Mouse (Mus musculus) adrenal gland, postnatal 4 days (tissue): Measurements from ENCODE around the gene Psmd4. TPM values are rescaled to one million over a fixed set of nuclear protein-coding genes. Genes with fewer than 3 reads are reported as not detected.
"Not testable (repeated sequence)": the region's sequence is repeated elsewhere in the genome, so short reads cannot be mapped to it uniquely, and the experiment has no call there.

Source experiments
- DNase-seq, 2 experiments: peaks; one replicate each; pipeline ENCODE4 v3.0.0; 2021 to 2022; ENCODE audit warnings: low spot score in 2 of 2, mixed read lengths in 2 of 2
- total RNA-seq, 2 experiments: library from RNA; stranded (reverse); gene quantifications; 2 replicates each; pipeline ENCODE4 v1.2.3; 2021

Gene Psmd4
- total RNA-seq, 2 experiments from 2014 or later: 243 to 263 TPM

- DNase-seq: no peak
Measured at GRCm38 (mm10) chr3:95027057-95027645, 15.3 kb downstream of the Psmd4 start.

- no peak for DNase-seq
Measured at GRCm38 (mm10) chr3:95025202-95025601, 17.2 kb downstream of the Psmd4 start.

- no peak for DNase-seq
Measured at GRCm38 (mm10) chr3:95024551-95024950, 17.9 kb downstream of the Psmd4 start.

DNA sequence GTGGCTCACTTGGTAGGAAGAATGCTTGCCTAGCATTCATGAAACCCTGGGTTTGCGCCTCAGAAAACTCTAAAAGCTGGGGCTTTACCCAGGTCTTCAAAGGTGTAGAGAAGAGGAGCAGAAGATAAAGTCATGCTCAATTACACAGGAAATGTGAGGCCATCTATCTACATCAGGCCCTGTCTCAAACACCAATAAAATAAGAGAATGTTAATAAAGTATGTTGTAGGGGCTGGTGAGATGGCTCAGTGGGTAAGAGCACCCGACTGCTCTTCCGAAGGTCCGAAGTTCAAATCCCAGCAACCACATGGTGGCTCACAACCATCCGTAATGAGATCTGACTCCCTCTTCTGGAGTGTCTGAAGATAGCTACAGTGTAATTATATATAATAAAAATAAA lies 21.5 kb downstream of the Psmd4 start:
- DNase-seq: not testable (repeated sequence)

- no peak for DNase-seq
Measured at GRCm38 (mm10) chr3:95018741-95019140, 23.7 kb downstream of the Psmd4 start.

DNA sequence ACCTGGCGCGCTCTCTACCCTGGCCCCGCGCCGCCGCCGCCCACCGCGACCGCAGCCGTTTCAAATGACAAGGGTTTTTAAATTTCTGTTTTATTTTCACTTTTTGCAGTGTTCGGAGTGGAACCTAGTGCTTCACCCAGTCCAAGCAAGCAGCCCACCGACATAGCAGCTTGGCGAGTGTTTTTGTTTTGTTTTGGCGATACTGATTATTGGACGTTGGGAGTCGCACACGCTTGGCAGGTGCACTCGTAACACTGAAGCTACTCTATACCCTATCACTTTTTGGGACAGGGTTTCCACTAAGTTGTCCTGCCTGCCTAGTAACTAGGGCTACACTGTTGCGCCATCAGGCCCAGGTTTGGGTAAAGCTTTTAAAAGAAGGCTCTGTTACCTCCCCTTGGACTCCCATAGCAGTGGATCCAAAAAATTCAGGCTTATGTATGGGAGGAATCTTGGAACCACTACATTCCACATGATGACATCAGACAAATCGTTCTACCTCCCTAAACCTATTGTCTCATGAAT lies 25.8 kb downstream of the Psmd4 start:
- no peak for DNase-seq

- DNase-seq: peak; percentile 77 to 89
Measured at GRCm38 (mm10) chr3:95015891-95016531, 26.4 kb downstream of the Psmd4 start.

DNA sequence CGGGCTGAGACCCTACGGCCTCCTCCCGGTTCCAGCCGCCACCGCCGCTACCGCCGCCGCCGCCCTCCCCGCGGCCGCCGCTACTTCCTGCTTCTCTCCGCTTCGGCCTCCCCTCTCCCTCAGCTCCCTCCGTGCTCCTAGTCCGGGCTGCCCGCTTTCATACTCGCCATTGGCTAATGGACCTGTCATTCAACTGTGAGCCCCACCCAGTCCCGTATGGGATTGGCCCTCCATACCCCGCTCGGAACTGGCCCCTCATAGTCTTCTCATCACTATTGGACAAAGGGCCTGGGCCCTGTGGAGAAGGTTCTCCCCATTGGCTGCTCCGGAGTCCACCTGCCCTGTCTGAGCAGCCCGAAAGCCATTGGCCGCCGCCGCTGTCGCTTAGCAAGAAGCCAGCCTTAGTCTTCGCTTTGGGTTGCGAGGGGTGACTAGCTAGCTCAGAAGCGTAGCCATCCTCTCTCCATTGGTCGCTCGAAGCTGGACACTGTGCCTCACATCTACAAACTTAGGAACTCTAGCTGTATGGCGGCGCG lies 27.0 kb downstream of the Psmd4 start, which contains the start of gene Zfp687:
TSS of gene Zfp687 (minus strand) at position 112 of the 536 bp plus-strand sequence.
- peak; percentile 92 to 96 for DNase-seq

DNA sequence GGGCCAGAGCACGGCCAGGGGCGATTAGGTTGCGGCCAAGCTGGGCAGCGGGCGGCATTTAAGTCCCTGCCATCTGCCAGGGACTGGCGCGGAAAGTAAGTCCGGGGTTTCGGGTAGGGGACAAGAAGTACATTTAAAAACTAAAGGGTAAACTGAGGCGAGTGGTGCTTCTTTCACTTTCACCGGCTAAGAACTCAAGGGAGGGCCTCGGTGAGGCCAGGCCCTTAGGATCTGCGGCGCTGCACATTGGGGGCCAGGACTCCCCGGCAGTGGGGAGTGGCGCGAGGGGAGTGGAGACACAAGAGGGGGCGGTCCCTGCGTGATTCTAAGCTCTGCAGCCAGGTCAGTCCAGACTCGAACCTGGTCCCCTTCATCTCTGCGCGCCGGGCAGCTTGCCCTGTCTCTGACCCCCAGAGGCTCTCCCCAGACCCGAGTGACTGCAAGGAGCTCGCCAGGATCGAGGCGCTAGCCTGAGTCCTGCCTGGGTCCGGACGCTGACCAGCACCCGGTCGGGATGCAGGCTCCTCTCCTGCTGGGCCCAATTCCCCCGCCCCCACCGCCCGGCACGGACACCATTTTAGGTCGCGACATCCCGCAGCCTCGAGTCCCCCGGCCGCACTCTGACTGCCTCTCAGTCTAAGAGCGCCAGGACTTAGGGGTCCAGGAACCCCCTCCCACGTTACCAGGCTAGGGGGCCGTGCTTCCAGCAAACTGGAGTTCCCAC lies 27.8 kb downstream of the Psmd4 start:
- peak in 1 of 2 experiments; percentile 43 for DNase-seq

GRCm38 (mm10) chr3:95013699-95014427 lies 28.6 kb downstream of the Psmd4 start:
- no peak for DNase-seq

- no peak for DNase-seq
Measured at GRCm38 (mm10) chr3:95012982-95013381, 29.4 kb downstream of the Psmd4 start.

DNA sequence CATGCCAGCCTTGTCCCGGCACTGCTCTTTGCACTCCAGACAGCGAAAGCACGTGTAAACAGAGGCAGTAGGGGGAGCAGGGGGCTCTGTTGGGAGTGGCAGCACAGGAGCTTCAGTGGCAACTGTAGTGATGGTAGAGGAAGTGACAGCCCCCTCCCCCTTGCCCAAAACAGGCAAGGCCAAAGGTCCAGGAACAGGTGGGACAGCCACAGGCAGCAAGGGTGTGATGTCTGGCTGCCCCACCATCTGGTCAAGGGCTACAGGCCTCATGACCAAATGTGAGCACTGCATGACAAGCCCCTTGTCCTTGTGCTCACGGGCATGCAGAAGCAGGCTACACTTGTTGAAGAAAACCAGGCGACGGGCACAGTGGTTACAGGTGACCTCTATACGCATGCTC lies 32.0 kb downstream of the Psmd4 start:
- no peak for DNase-seq

- peak in 1 of 2 experiments; percentile 3 for DNase-seq
Measured at GRCm38 (mm10) chr3:95007706-95008105, 34.7 kb downstream of the Psmd4 start.

DNA sequence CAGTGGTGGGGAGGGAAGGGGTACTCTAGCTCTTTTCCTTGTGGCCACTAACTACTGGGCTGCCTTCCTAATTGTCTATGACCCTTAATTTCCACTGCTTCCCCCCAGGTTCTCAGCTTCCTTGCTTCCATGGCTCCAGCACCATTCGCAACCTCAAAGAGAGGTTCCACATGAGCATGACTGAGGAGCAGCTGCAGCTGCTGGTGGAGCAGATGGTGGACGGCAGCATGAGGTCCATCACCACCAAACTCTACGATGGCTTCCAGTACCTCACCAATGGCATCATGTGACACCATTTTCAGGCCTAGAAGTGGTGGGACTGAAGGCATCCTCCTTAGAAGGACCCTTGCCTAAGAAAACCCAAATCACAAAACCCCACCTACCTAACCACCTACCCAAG lies 36.8 kb downstream of the Psmd4 start:
- DNase-seq: no peak

- no peak for DNase-seq
Measured at GRCm38 (mm10) chr3:95003273-95003672, 39.1 kb downstream of the Psmd4 start.

GRCm38 (mm10) chr3:95002569-95002968 lies 39.8 kb downstream of the Psmd4 start:
- no peak for DNase-seq

GRCm38 (mm10) chr3:94996946-94997345 lies 45.5 kb downstream of the Psmd4 start:
- DNase-seq: peak; percentile 52 to 58

GRCm38 (mm10) chr3:94989159-94989761 lies 53.2 kb downstream of the Psmd4 start:
- no peak for DNase-seq

DNA sequence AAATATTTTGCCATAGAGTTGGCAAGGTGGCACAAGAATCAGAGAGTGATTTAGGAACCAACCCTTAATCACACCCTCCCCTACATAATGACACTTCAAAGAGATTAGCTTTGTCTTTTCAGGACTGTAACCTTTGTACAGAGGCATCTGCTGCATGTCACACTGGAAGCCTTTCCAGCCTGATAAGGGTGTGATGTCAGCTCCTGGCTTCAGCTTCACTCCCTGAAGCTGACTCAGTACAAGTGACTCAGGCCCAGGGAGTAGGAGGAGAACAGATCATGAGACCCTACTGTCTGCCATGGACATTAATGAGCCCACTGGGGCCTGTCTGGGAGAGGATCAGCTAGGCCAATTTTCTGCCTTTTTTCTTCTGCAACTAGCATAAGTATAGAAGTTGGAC lies 54.8 kb downstream of the Psmd4 start:
- DNase-seq: no peak

GRCm38 (mm10) chr3:94985513-94985912 lies 56.9 kb downstream of the Psmd4 start:
- no peak for DNase-seq

GRCm38 (mm10) chr3:94984312-94984711 lies 58.1 kb downstream of the Psmd4 start:
- DNase-seq: no peak
